Mouse (Mus musculus): Measurements from ENCODE around the gene Nans. TPM values are rescaled to one million over a fixed set of nuclear protein-coding genes. Genes with fewer than 3 reads are reported as not detected.
A peak's percentile ranks its signal among the peaks of the same experiment; 100 is the strongest.

Gene Nans
- polyA plus RNA-seq, 1 experiment, result 5.3 TPM

DNA sequence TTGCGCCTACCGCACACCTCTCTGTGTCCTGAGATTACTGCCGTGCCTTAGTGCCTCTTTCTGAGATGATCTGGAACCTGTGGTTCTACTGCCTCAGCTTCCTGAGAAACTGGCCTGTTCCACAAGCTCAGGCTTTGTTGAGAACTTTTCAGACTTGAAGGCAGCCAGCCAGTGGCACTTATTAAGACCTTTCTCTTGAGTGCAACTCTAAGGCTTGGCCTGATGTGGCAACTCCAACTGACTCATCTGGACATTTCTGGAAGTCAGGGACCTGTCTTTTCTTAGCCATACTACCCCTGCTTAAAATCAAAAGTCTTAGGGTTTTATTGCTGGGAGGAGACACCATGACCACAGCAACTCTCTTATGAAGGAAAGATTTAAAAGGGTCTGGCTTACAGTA lies 31.9 kb upstream of the Nans start:
- Histone ChIP-seq H3K4me3 (ENCODE audit: insufficient read depth, low read depth, low read length) (no peak overlapping the region), H3K4me1 (ENCODE audit: control insufficient read depth, insufficient read depth, insufficient read length, low read length) (peaks cover 18% of the 10 kb centered on the region), H3K27ac (replicated peaks; ENCODE audit: low read depth, low read length) (no peak overlapping the region)

- H3K4me3 ChIP-seq (ENCODE audit: insufficient read depth, low read depth, low read length), result no peak overlapping the region
- H3K27ac ChIP-seq (replicated peaks; ENCODE audit: low read depth, low read length), result no peak overlapping the region
- H3K4me1 ChIP-seq (ENCODE audit: control insufficient read depth, insufficient read depth, insufficient read length, low read length), result peaks cover 11% of the 10 kb centered on the region; the same call in 1 of the 2 replicates
Observed at GRCm38 (mm10) chr4:46458411-46458810, 30.6 kb upstream of the Nans start.

DNA sequence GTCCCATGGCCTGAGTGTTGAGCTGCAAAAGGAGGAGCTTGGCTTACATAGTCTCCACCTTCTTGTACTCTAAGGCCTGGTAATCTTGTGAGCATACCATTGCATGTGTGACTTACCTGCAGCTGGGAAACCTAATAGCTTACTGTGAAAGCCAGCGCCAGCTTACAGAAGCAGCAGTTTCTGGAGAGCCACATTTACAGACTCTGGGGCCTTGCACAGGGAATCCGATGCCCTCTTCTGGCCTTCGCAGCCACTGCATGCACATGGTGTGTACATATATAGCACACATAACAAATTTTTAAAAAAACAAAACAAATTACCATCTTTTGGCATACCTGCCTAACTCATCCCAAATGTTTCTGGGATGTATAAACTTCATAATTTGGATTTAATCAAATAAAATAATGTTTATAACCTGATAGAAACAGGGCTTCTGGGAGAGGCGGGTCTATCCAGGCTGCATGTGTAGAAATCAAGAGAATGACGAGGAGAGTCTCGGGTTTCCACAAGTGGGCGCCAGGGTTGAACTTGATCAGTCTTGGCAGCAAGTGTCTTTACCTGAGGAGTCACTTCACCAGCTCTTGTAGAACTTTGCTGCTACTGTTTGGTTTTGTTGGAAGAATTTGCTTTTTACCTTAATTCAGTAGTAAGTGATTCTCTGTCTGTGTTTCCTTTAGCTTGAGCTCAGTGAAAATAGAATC lies 25.8 kb upstream of the Nans start:
- Histone ChIP-seq H3K27ac (replicated peaks; ENCODE audit: low read depth, low read length) (no peak overlapping the region), H3K4me3 (ENCODE audit: insufficient read depth, low read depth, low read length) (no peak overlapping the region), H3K4me1 (ENCODE audit: control insufficient read depth, insufficient read depth, insufficient read length, low read length) (no peaks in the 10 kb centered on the region; the same call in 1 of the 2 replicates)

GRCm38 (mm10) chr4:46465740-46466139 lies 23.3 kb upstream of the Nans start:
- Histone ChIP-seq H3K4me3 (ENCODE audit: insufficient read depth, low read depth, low read length) (no peak overlapping the region), H3K27ac (replicated peaks; ENCODE audit: low read depth, low read length) (no peak overlapping the region)

GRCm38 (mm10) chr4:46475101-46475500 lies 13.9 kb upstream of the Nans start:
- no peak overlapping the region for H3K4me3 ChIP-seq (ENCODE audit: insufficient read depth, low read depth, low read length)
- no peak overlapping the region for H3K27ac ChIP-seq (replicated peaks; ENCODE audit: low read depth, low read length)
- no peaks in the 10 kb centered on the region for H3K4me1 ChIP-seq (ENCODE audit: control insufficient read depth, insufficient read depth, insufficient read length, low read length)

More at GRCm38 (mm10) chr4:46465740-46466139, 23.3 kb upstream of the Nans start:
- H3K4me1 ChIP-seq (ENCODE audit: control insufficient read depth, insufficient read depth, insufficient read length, low read length), result no peaks in the 10 kb centered on the region

DNA sequence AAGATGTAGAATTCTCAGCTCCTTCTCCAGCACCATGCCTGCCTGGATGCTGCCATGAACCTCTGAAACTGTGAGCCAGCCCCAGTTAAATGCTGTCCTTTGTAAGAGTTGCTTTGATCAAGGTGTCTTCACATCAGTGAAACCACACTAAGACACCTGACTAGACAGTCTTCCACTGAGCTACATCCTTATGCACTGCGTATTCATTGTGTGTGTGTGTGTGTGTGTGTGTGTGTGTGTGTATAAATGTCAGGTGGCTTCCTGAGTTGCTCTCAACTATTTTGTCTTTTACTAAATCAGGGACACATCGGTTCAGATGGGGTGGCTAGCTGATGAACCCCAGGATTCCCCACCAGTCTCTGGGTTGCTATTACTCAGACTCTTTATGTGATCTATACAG lies 10.0 kb upstream of the Nans start:
- Histone ChIP-seq H3K4me3 (ENCODE audit: insufficient read depth, low read depth, low read length) (no peak overlapping the region), H3K27ac (replicated peaks; ENCODE audit: low read depth, low read length) (no peak overlapping the region), H3K4me1 (ENCODE audit: control insufficient read depth, insufficient read depth, insufficient read length, low read length) (no peaks in the 10 kb centered on the region)

- H3K27ac ChIP-seq (replicated peaks; ENCODE audit: low read depth, low read length), result 0 out of 2 replicates have a peak overlapping the region, but pooled peaks have one; percentile 54
- H3K4me3 ChIP-seq (ENCODE audit: insufficient read depth, low read depth, low read length), result no peak overlapping the region
- 0 out of 2 replicates have a peak, but pooled peaks cover 4% of the 10 kb centered on the region for H3K4me1 ChIP-seq (ENCODE audit: control insufficient read depth, insufficient read depth, insufficient read length, low read length)
Observed at GRCm38 (mm10) chr4:46485696-46486417, 3.2 kb upstream of the Nans start.

DNA sequence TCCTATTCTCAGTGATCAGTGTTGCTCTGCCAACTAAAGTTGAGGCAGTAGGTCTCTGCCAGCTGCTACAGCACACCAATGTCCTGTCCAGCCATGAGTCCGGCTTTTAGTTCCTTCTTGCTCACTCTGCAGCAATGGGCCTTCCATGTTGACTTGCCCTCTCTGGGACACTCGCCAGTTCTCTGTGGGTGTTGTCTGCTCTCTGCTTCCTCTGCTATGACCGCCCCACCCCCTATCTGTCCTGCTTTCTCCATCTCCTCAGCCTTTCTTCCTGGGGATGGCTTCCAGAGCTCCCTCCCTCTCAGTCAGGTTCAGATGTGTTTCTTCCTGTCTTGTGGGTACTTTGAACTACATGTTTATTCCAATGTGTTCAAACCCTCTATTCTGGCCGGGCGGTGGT lies 1.7 kb upstream of the Nans start:
- Histone ChIP-seq H3K27ac (replicated peaks; ENCODE audit: low read depth, low read length) (no peak overlapping the region), H3K4me1 (ENCODE audit: control insufficient read depth, insufficient read depth, insufficient read length, low read length) (0 out of 2 replicates have a peak, but pooled peaks cover 4% of the 10 kb centered on the region), H3K4me3 (ENCODE audit: insufficient read depth, low read depth, low read length) (no peak overlapping the region)

DNA sequence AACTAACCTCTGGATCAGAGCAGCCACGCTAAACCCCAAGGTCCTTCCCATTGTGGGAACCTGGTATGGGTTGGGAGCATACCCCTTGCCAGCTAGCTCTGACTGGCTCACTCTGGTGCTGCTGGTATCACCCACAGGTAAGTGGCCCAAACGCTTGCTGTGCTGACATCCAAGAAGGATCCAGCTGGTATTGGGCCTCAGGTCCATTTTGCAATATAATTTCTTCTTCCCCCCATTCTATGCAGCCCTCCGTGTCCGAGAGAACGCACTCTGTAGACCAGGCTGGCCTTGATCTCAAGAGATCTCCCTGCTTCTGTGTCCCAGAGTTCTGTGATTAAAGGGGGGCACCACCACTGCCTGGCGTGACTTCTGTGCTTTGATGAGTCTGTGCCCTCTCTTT lies 4.0 kb downstream of the Nans start:
- H3K4me1 ChIP-seq (ENCODE audit: control insufficient read depth, insufficient read depth, insufficient read length, low read length), result no peaks in the 10 kb centered on the region
- no peak overlapping the region for H3K4me3 ChIP-seq (ENCODE audit: insufficient read depth, low read depth, low read length)
- no peak overlapping the region for H3K27ac ChIP-seq (replicated peaks; ENCODE audit: low read depth, low read length)

GRCm38 (mm10) chr4:46495543-46495942 lies 6.5 kb downstream of the Nans start:
- Histone ChIP-seq H3K4me3 (ENCODE audit: insufficient read depth, low read depth, low read length) (no peak overlapping the region), H3K27ac (replicated peaks; ENCODE audit: low read depth, low read length) (no peak overlapping the region), H3K4me1 (ENCODE audit: control insufficient read depth, insufficient read depth, insufficient read length, low read length) (no peaks in the 10 kb centered on the region)

GRCm38 (mm10) chr4:46497286-46497892 lies 8.3 kb downstream of the Nans start:
- Histone ChIP-seq H3K4me1 (ENCODE audit: control insufficient read depth, insufficient read depth, insufficient read length, low read length) (no peaks in the 10 kb centered on the region), H3K4me3 (ENCODE audit: insufficient read depth, low read depth, low read length) (no peak overlapping the region)

DNA sequence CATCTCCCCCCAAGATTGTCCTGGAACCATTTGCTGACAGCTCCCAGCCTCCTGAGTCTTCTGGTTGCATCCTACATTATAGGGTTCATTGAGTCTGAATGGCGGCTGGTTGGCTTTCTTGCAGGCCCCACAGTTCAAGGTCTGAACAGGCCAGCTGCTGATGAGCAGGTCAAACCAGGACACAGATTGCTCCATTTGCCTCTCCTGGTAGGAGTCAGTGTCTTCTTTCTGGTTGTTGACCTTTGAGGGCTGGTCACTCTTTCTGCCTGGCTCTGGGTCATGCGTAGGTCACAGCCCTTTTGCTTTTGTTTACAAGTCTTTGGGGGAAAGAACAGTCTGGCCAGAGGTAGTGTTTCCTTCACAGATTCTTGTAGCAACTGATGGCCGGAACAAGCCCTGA lies 9.5 kb downstream of the Nans start:
- Histone ChIP-seq H3K4me1 (ENCODE audit: control insufficient read depth, insufficient read depth, insufficient read length, low read length) (no peaks in the 10 kb centered on the region), H3K4me3 (ENCODE audit: insufficient read depth, low read depth, low read length) (no peak overlapping the region), H3K27ac (replicated peaks; ENCODE audit: low read depth, low read length) (no peak overlapping the region)

More at GRCm38 (mm10) chr4:46497286-46497892, 8.3 kb downstream of the Nans start:
- no peak overlapping the region for H3K27ac ChIP-seq (replicated peaks; ENCODE audit: low read depth, low read length)

DNA sequence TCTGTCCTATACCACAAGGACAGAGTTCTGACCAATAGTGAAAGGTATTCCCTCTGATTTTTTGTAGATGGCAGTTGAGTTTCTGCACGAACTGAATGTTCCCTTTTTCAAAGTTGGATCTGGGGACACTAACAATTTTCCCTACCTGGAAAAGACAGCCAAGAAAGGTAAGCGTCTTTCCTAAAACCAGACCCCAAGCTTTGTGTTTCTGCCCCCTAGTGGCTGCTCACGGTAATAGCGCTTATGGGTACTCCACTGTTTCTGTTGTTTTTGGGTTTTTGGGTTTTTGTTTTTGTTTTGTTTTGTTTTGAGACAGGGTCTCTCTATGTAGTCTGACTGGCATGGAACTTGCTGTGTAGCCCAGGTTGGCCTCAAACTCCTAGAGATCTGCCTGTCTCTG lies 9.9 kb downstream of the Nans start:
- Histone ChIP-seq H3K27ac (replicated peaks; ENCODE audit: low read depth, low read length) (no peak overlapping the region), H3K4me3 (ENCODE audit: insufficient read depth, low read depth, low read length) (no peak overlapping the region)

DNA sequence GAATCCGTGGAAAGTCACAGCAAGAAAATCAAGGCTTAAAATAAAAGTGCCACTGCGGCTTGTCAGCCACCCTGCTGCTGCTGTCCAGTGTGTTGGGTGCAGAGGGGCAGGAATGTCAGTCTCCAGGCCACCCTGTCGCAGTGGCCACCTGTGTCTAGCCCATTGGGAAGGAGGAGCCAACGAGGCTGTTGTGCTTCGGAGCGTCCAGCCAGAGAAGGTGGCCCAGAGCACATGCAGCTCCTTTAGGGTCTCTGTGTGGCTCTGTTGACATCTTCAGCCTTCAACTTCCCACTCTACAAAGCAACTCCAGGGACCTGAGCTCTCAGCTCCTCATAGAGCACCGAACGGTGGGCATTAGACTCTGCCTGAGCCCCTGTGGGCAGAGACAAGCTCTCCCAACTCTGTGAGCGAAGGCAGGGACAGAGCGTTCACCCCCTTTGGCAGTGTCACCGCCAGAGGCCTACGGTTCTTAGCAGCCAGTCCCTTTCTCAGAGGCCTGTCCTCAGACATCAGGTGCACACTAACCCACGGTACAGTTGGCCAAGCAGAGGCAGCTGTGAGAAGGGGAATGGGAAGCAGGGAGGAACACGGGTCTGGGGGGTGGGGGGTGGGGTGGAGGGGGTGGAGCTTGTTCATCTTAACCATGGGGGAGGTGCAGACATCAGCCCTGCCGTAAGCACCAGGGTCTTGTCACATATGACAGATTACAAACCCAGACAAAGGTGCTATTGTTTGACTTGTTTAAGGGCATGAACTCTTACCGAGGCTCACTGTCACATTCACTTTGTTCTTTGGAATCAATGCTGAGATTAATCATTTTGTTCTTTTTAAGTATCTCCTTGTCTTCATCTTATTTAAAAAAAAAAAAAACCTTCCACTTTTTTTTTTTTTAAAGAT lies 13.8 kb downstream of the Nans start:
- Histone ChIP-seq H3K27ac (replicated peaks; ENCODE audit: low read depth, low read length) (no peak overlapping the region), H3K4me3 (ENCODE audit: insufficient read depth, low read depth, low read length) (no peak overlapping the region), H3K4me1 (ENCODE audit: control insufficient read depth, insufficient read depth, insufficient read length, low read length) (no peaks in the 10 kb centered on the region)

More for the DNA sequence above, 9.9 kb downstream of the Nans start:
- H3K4me1 ChIP-seq (ENCODE audit: control insufficient read depth, insufficient read depth, insufficient read length, low read length), result no peaks in the 10 kb centered on the region

DNA sequence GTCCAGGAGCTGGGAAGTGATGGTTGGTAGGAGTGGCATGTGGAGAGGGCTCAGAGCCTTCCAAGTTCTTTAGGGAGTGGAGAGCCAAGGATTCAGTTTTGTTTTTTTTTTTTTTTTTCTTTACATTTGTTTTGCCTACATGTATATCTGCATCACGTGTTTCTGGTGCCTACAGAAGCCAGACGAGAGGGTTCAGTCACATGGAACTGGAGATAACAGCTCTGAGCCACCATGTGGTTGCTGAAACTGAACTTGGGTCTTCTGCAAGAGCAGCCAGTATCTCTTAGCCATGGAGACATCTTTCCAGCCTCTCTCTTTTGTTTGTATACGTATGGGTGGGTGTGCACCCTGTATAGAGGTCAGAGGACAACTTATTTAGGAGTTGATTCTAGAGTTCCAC lies 14.8 kb downstream of the Nans start:
- Histone ChIP-seq H3K4me1 (ENCODE audit: control insufficient read depth, insufficient read depth, insufficient read length, low read length) (no peaks in the 10 kb centered on the region), H3K4me3 (ENCODE audit: insufficient read depth, low read depth, low read length) (no peak overlapping the region), H3K27ac (replicated peaks; ENCODE audit: low read depth, low read length) (no peak overlapping the region)

All from brown adipose tissue, adult 24 weeks (tissue).